Comparison of ENCODE assay signal across 23 mouse cellular contexts in the genomic region with DNA sequence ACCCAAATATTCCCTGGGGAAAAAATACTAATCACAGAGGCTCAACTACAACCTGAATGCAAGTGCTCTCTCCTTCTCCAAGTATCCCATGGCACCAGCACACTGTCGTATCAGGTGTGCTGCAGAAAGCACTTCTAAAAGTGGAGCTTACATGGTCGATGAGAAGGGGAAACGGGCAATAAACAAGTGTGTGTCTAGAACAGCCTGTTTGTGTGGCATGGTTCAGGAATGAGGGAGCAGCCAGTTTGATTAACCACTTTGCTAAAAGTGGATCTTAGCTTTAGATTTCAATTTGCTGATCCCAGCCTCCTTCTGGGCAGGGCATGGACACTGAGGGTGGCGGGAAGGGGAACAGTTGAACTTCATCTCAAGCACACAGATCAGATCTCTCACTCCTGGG. TPM values are rescaled to one million over a fixed set of nuclear protein-coding genes. Genes with fewer than 3 reads are reported as not detected.
DNase-seq lines count a peak whose midpoint lies in the region; ATAC-seq and TF ChIP-seq lines count a peak whose summit lies in the region.
"Had no signal": no experiment of that assay in that cellular context is flagged by ENCODE, and none has a peak within 500 bp of the region (broad histone marks: within the 10 kb centered on the region; RNA-seq: fewer than 3 reads in every experiment).

No protein-coding gene starts in this region.

- dilution Hi-C loops in CH12.LX (cut with MboI; ENCODE audit: extremely low pct_ligation_motif_present, extremely low pct_unique_long_range_greater_than_20kb, low sequenced_read_pairs), result no loop called here

- H3K79me2 ChIP-seq in CH12.LX (replicated peaks; ENCODE audit: control insufficient read depth, extremely low read depth, insufficient read depth, poor library complexity, severe bottlenecking), result peaks cover 68% of the 10 kb centered on the region

- H3K4me3 ChIP-seq in liver, postnatal 0 days (ENCODE audit: low read depth, low read length), result no peak overlapping the region
- H3K4me3 ChIP-seq in liver, embryonic 11.5 days (ENCODE audit: low read depth, low read length), result no peak overlapping the region
- peak overlapping the region in 1 of 3 experiments; percentile 30 for H3K4me3 ChIP-seq in CH12.LX (replicated peaks in 1 of 3; ENCODE audit: low read depth in 2 of 3, low read length in 2 of 3, poor library complexity in 1 of 3)
- H3K4me3 ChIP-seq: forebrain, embryonic 10.5 days; heart, embryonic 13.5 days; limb, embryonic 13.5 days; midbrain, embryonic 10.5 days; neural tube, embryonic 15.5 days had no signal

- peak overlapping the region; percentile 43 for H3K4me2 ChIP-seq in liver, postnatal 0 days (ENCODE audit: low read depth, low read length)
- no peak overlapping the region for H3K4me2 ChIP-seq in liver, embryonic 11.5 days
- no peak overlapping the region for H3K4me2 ChIP-seq in CH12.LX (ENCODE audit: insufficient read depth, low read depth, poor library complexity, severe bottlenecking)
- H3K4me2 ChIP-seq: heart, embryonic 13.5 days; hindbrain, embryonic 14.5 days; limb, embryonic 13.5 days; neural tube, embryonic 15.5 days had no signal

- no peak for TF ChIP-seq EP300 in liver, postnatal 0 days (IDR thresholded peaks at IDR 0.05; ENCODE audit: low read depth)
- TF ChIP-seq EP300 in CH12.LX (IDR thresholded peaks at IDR 0.05; ENCODE audit: low read length), result no peak

- in situ Hi-C loops in CH12.LX (cut with MboI; ENCODE audit: low pct_ligation_motif_present, low pct_unique_long_range_greater_than_20kb, low sequenced_read_pairs), result loop anchor here (10.0 to 25.0 kb wide), 2 partner anchors 131 to 598 kb away; no protein-coding TSS in a partner anchor

- peaks cover 12% of the 10 kb centered on the region; the same call in 1 of the 2 replicates for H3K4me1 ChIP-seq in liver, postnatal 0 days (ENCODE audit: insufficient read depth)
- H3K4me1 ChIP-seq in liver, embryonic 11.5 days (replicated peaks; ENCODE audit: control insufficient read depth, insufficient read depth, low read length), result peaks cover 7% of the 10 kb centered on the region; the same call in 1 of the 2 replicates
- peaks cover 6 to 54% of the 10 kb centered on the region in 2 experiments for H3K4me1 ChIP-seq in CH12.LX (ENCODE audit: control insufficient read depth in 1 of 2, insufficient read depth in 2 of 2)

- H3K36me3 ChIP-seq in liver, postnatal 0 days (replicated peaks; ENCODE audit: insufficient read depth, low read length), result peaks cover 4% of the 10 kb centered on the region; the same call in 1 of the 2 replicates
- 0 out of 2 replicates have a peak, but pooled peaks cover 4% of the 10 kb centered on the region for H3K36me3 ChIP-seq in liver, embryonic 11.5 days (ENCODE audit: control insufficient read depth, insufficient read depth, low read length)
- H3K36me3 ChIP-seq in CH12.LX (replicated peaks in 1 of 2; ENCODE audit: control insufficient read depth in 1 of 2, insufficient read depth in 1 of 2, low read length in 1 of 2), result peaks cover 32 to 61% of the 10 kb centered on the region in 2 experiments

- TF ChIP-seq CTCF in liver, postnatal 0 days (IDR thresholded peaks at IDR 0.05; ENCODE audit: low read depth), result no peak
- no peak for TF ChIP-seq CTCF in CH12.LX (conservative IDR thresholded peaks at IDR 0.05 in 1 of 2, IDR thresholded peaks at IDR 0.05 in 1 of 2; ENCODE audit: low read depth in 2 of 2, low read length in 2 of 2)

- TF ChIP-seq POLR2A in CH12.LX (IDR thresholded peaks at IDR 0.05; ENCODE audit: low read depth, low read length), result no peak

- no peak for ATAC-seq in liver, postnatal 0 days
- ATAC-seq in liver, embryonic 11.5 days (replicated peaks; ENCODE audit: low FRiP score), result no peak
- peak; percentile 6 to 14; a peak in 1 of 4 replicates for ATAC-seq in hematopoietic stem cell, adult 5-6 weeks (replicated peaks in 1 of 2; ENCODE audit: insufficient read depth in 1 of 2, low FRiP score in 2 of 2, low TSS enrichment in 1 of 2, low read depth in 1 of 2, poor library complexity in 2 of 2, severe bottlenecking in 2 of 2)
- no peak; the same call in 1 of the 2 replicates for ATAC-seq in frontal cortex, adult (ENCODE audit: low TSS enrichment)
- ATAC-seq: CD4-positive, CD25-positive, alpha-beta regulatory T cell, adult 4 months; forebrain, embryonic 16.5 days; Patski had no signal

- H3K27ac ChIP-seq in liver, postnatal 0 days (ENCODE audit: low read depth), result peak overlapping the region; percentile 29; the same call in 1 of the 2 replicates
- no peak overlapping the region for H3K27ac ChIP-seq in liver, embryonic 11.5 days (ENCODE audit: low read depth, low read length)
- 0 out of 2 replicates have a peak overlapping the region, but pooled peaks have one; percentile 22 for H3K27ac ChIP-seq in CH12.LX (ENCODE audit: insufficient read depth, low read depth)
- H3K27ac ChIP-seq: forebrain, embryonic 10.5 days; heart, embryonic 13.5 days; hindbrain, embryonic 14.5 days; limb, embryonic 13.5 days; midbrain, embryonic 10.5 days; neural tube, embryonic 15.5 days had no signal

- WGBS in liver, postnatal 0 days (ENCODE audit: insufficient replicate concordance), result 49% methylated on average over 4 of the region's 4 CpGs
- 67% methylated on average over 4 of the region's 4 CpGs for WGBS in liver, embryonic 11.5 days

- H3K27me3 ChIP-seq in liver, postnatal 0 days (ENCODE audit: insufficient read depth, low read length), result no peaks in the 10 kb centered on the region
- no peaks in the 10 kb centered on the region for H3K27me3 ChIP-seq in liver, embryonic 11.5 days (replicated peaks; ENCODE audit: control insufficient read depth, insufficient read depth, low read length)
- H3K27me3 ChIP-seq in CH12.LX (replicated peaks), result no peaks in the 10 kb centered on the region
- H3K27me3 ChIP-seq: heart, embryonic 13.5 days; limb, embryonic 13.5 days; neural tube, embryonic 15.5 days; Patski had no signal

- H3K9me3 ChIP-seq in liver, postnatal 0 days (ENCODE audit: low read length), result no peaks in the 10 kb centered on the region
- H3K9me3 ChIP-seq in liver, embryonic 11.5 days (ENCODE audit: control insufficient read depth, low read length), result no peaks in the 10 kb centered on the region
- H3K9me3 ChIP-seq in CH12.LX (replicated peaks; ENCODE audit: low read length), result no peaks in the 10 kb centered on the region
- H3K9me3 ChIP-seq: forebrain, embryonic 10.5 days; heart, embryonic 13.5 days; limb, embryonic 13.5 days; midbrain, embryonic 10.5 days; neural tube, embryonic 15.5 days had no signal

- DNase-seq in gastrocnemius, postnatal 25 days, result peak; percentile 36
- DNase-seq in gastrocnemius, postnatal 10 days, result no peak
- no peak for DNase-seq in liver, postnatal 0 days
- DNase-seq in liver, embryonic 11.5 days (ENCODE audit: low spot score), result no peak
- DNase-seq in CH12.LX (ENCODE audit: extremely low read depth), result no peak
- no peak for DNase-seq in layer of hippocampus, adult 11-12 months (ENCODE audit: low spot score)
- DNase-seq: adrenal gland, postnatal 36 days; cerebellum, adult 18-20 months; cerebellum, postnatal 14 days; kidney, postnatal 10 days; lung, postnatal 14 days; thymus, postnatal 25 days had no signal

- no peak for TF ChIP-seq RAD21 in CH12.LX (IDR thresholded peaks at IDR 0.05; ENCODE audit: low read depth, low read length)

- no peak overlapping the region for H3K9ac ChIP-seq in liver, postnatal 0 days (replicated peaks)
- no peak overlapping the region for H3K9ac ChIP-seq in liver, embryonic 11.5 days (ENCODE audit: low read depth, low read length)
- H3K9ac ChIP-seq in CH12.LX (ENCODE audit: insufficient read depth, low read depth), result no peak overlapping the region
- H3K9ac ChIP-seq: heart, embryonic 13.5 days; hindbrain, embryonic 14.5 days; limb, embryonic 13.5 days; neural tube, embryonic 15.5 days had no signal

TF ChIP-seq in CH12.LX, 34 proteins besides CTCF, POLR2A, EP300 and RAD21:
- TF ChIP-seq SIN3A (IDR thresholded peaks at IDR 0.05; ENCODE audit: low read length) (no peak), MYC (IDR thresholded peaks at IDR 0.05; ENCODE audit: low read depth, low read length) (no peak), BHLHE40 (IDR thresholded peaks at IDR 0.05; ENCODE audit: low read depth, low read length) (no peak)

RNA-seq across cellular contexts. Expression of gene Tle4, which starts 12.1 kb away (rescaled TPM):
- total RNA-seq in gastrocnemius, postnatal 25 days (2021), result 10 to 100 TPM; 15.2 to 18.6 TPM
- total RNA-seq in gastrocnemius, postnatal 10 days (2021), result 10 to 100 TPM; 20.3 to 21.1 TPM
- 3.0 and 3.1 TPM in 2 replicates for polyA plus RNA-seq in liver, postnatal 0 days (2015; fragmentation: Nextera tagmentation; extraction: Ambion mirVana)
- polyA plus RNA-seq in liver, embryonic 11.5 days (2014; fragmentation: Nextera tagmentation; extraction: Ambion mirVana), result 11.4 and 13.0 TPM in 2 replicates
- total RNA-seq in CH12.LX (2012; rRNA removed), result 18.9 and 19.8 TPM in 2 replicates
- 23.4 and 23.9 TPM in 2 replicates for total RNA-seq in CH12.LX (2014; rRNA removed)
- 23.8 and 27.7 TPM in 2 replicates for polyA plus RNA-seq in CH12.LX (2012; ENCODE audit: insufficient read length, low read depth)
- 21.5 and 35.5 TPM in 2 replicates for total RNA-seq in hematopoietic stem cell, adult 5-6 weeks (2017)

Comparison
In these comparisons a context has a peak if more than half of its experiments do, and no peak if none do; other contexts are left out.
1. ATAC-seq: peak in hematopoietic stem cell, adult 5-6 weeks (2 of 2); none in liver, postnatal 0 days (single experiment), liver, embryonic 11.5 days (single experiment) and frontal cortex, adult (single experiment).